Mouse (Mus musculus): Measurements from ENCODE around the gene Nfic.
A peak's percentile ranks its signal among the peaks of the same experiment; 100 is the strongest.

Gene Nfic

GRCm38 (mm10) chr10:81405588-81406201, 49.7 kb downstream of the Nfic start:
- DNase-seq (ENCODE audit: low spot score in 2 of 2), result peak; percentile 50 to 77

DNA sequence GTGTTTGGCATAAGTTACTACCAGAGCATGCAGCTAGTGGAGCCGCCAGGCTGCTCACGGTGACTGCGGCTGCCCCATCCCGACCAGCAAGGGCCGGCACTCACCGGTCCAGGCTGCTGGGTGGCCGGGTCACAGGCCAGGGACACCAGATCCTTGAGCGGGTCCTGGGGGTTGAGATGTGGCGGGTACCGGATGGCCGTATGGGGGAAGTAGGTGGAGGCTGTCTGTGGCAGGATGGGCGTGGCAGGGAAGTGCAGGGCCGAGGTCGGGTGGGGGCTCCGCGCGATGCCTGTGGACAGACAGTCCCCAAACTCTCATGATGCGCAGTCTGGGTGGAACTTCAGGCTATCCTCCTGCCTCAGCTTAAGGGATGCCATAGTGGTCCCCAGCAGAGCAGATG, 50.7 kb downstream of the Nfic start:
- DNase-seq (ENCODE audit: low spot score in 2 of 2), result no peak

GRCm38 (mm10) chr10:81404082-81404481, 51.4 kb downstream of the Nfic start:
- DNase-seq (ENCODE audit: low spot score in 2 of 2), result no peak

DNA sequence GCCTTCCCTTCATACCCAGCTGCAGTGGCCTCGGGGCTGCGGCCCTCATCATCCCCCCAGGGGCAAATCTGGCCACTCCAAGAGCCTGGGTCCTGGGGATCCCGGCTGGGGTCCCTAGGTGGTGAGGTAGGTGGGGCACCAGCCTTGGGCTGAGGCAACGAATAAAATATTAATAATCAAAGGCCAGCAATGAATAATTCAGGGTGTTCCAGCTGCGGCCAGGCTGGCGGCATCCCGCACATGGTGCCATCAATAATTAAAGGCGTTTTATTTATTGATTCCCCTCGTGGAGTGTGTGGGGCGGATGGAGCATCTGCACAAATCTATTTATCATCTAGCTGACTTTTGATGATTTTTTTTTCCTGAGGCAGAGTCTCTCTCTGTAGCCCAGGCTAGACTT, 51.9 kb downstream of the Nfic start:
- no peak for DNase-seq (ENCODE audit: low spot score in 2 of 2)

- no peak for DNase-seq (ENCODE audit: low spot score in 2 of 2)
Observed at GRCm38 (mm10) chr10:81402227-81402765, 53.1 kb downstream of the Nfic start.

GRCm38 (mm10) chr10:81401521-81402226, 53.8 kb downstream of the Nfic start:
- no peak for DNase-seq (ENCODE audit: low spot score in 2 of 2)

DNA sequence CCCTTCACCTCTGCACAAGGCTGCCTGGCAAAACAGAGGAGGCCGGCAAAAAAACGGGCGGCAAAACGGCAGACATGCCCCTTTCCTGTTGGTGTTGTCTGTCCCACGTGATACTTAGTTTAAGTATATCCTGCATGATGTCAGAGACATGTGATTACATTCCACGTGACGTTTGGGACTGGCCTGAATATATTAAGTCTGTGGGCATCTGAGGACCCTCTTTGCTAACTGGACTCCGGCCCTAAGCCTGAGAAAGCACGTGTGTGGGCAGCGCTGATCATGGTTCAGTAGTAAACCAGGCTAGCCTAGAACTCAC, 54.3 kb downstream of the Nfic start:
- DNase-seq (ENCODE audit: low spot score in 2 of 2), result no peak

- DNase-seq (ENCODE audit: low spot score in 2 of 2), result no peak
Observed at GRCm38 (mm10) chr10:81400371-81401204, 54.8 kb downstream of the Nfic start.

DNA sequence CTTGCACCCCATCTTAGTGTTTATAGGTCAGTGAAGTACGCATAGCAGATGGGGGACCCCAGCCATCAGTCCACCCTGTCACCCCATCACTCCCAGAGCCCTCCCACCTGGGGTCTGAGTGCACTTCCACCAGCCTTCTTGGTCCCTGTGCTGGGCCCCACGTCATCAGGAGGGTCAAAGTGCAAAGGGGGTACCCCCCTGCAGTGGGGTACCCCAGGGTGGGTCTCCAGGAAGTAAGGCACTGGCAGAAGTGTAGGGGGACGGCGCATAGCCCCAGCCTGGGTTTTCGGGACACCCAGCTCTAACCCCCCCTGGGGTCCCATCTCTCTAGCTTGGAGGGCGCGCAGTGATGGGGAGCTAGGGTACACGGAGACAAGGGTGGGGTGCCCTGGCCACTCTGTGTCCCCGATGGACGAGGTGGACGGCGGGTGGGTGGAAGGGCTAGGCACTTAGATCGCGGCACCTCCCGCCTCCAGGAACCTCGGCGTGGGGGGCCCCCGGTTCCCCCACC, 55.6 kb downstream of the Nfic start:
- no peak for DNase-seq (ENCODE audit: low spot score in 2 of 2)

DNA sequence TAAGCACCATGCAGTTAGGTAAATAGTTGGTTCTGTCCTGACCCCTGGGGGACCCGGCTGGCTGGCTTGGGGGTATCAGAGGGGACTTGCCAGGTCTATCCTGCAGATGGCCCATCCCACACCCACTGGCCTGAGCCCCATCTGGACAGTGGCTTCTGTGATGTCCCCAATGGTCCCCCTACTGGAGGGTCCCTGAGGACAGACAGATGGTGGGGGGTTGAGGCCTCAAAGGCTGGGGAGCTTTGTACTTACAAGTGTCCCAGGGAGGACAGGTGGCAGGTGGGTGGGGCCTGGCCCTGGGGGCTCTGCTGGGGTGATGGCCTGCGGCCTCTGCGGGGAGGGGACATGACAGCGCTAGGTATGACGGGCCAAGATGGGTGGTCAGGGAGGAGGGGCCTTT, 56.1 kb downstream of the Nfic start:
- DNase-seq (ENCODE audit: low spot score in 2 of 2), result no peak

GRCm38 (mm10) chr10:81396749-81397148, 58.7 kb downstream of the Nfic start:
- no peak for DNase-seq (ENCODE audit: low spot score in 2 of 2)

DNA sequence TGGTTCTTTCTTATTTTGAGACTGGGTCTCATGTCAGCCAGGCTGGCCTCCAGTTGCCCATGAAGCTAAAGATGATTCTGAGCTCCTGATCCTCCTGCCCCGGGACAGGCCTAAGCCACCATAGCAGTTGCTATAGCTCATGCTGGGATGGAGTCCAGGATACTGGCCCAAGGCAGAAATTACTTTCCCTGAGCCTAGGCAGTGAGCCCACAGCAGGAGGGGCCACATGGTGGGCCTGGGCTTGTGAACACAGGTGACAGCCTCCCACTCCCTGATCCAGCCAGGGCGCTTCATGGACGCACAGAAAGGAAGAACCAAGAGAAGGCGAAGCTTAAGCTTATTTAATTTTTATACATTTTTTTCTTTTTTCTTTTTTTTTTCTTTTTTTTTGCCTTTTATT, 59.6 kb downstream of the Nfic start:
- no peak for DNase-seq (ENCODE audit: low spot score in 2 of 2)

GRCm38 (mm10) chr10:81395127-81395526, 60.3 kb downstream of the Nfic start:
- DNase-seq (ENCODE audit: low spot score in 2 of 2), result peak; percentile 48 to 75

- DNase-seq (ENCODE audit: low spot score in 2 of 2), result peak in 1 of 2 experiments; percentile 54
Observed at GRCm38 (mm10) chr10:81393456-81394063, 61.9 kb downstream of the Nfic start.

GRCm38 (mm10) chr10:81392781-81393185, 62.7 kb downstream of the Nfic start, which contains the start of gene Smim24:
Gene Smim24 (plus strand): TSS chr10:81393051.
- no peak for DNase-seq (ENCODE audit: low spot score in 2 of 2)

- DNase-seq (ENCODE audit: low spot score in 2 of 2), result no peak
Observed at GRCm38 (mm10) chr10:81392270-81392669, 63.2 kb downstream of the Nfic start.

DNA sequence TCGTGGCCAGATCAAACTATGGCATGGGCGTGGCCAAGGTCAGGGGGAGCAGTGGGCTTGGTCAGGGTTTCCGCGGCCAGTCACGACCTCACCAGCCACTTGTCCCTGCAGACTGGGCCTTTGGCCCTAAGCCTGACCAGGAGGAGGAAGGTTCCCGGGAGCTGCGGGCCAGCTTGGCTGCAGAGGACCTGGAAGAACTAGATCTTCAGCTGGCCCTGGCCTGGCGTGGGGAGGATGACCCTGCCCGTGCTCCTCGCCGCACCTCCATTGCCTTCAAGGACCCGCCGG, 64.8 kb downstream of the Nfic start:
- no peak for DNase-seq (ENCODE audit: low spot score in 2 of 2)

GRCm38 (mm10) chr10:81389801-81390677, 65.4 kb downstream of the Nfic start:
- DNase-seq (ENCODE audit: low spot score in 2 of 2), result peak; percentile 48 to 75

- no peak for DNase-seq (ENCODE audit: low spot score in 2 of 2)
Observed at GRCm38 (mm10) chr10:81389373-81389772, 66.1 kb downstream of the Nfic start.

- DNase-seq (ENCODE audit: low spot score in 2 of 2), result no peak
Observed at GRCm38 (mm10) chr10:81388505-81389055, 66.9 kb downstream of the Nfic start, which contains the start of gene Gm48552. Gene Gm48552 (plus strand): TSS chr10:81389005.

- no peak for DNase-seq (ENCODE audit: low spot score in 2 of 2)
Observed at GRCm38 (mm10) chr10:81387716-81388115, 67.7 kb downstream of the Nfic start.
